Mouse (Mus musculus) monocyte, adult 2 months (primary cell): Measurements from ENCODE around the gene Rpl11.

ENCODE experiments used
- DNase-seq, 2 experiments: peaks; one replicate each; pipeline ENCODE4 v3.0.0; 2022; ENCODE audit warnings: low spot score in 2 of 2, low read depth in 1 of 2

Rpl11 gene

GRCm38 (mm10) chr4:136028689-136029088, 24.5 kb downstream of the Rpl11 start:
- no peak for DNase-seq

DNA sequence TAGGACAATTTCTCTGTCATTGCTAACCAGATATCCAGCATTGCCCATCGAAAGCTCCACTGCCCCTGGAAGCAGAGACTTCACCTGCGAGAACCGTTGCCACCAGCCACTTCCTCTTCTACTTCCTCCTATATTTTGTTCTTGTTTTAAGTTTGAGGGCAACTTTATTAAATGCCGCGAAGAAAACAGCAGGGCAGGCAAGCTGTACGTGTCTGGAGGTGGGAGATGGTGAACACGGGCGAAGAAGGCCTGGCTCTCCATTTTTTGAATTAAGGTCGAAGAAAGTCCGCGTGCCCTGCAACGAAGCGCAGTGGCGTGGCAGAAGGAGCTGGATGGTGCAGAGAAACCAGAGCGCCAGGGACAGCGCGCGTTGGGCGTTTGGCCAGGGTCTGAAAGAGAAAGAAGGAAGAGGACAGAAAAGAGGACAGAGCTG, 25.1 kb downstream of the Rpl11 start:
- no peak for DNase-seq

- no peak for DNase-seq
Observed at GRCm38 (mm10) chr4:136027416-136028131, 25.7 kb downstream of the Rpl11 start.

- DNase-seq: no peak
Observed at GRCm38 (mm10) chr4:136025350-136025749, 27.9 kb downstream of the Rpl11 start.

- no peak for DNase-seq
Observed at GRCm38 (mm10) chr4:136022924-136023323, 30.3 kb downstream of the Rpl11 start.

DNA sequence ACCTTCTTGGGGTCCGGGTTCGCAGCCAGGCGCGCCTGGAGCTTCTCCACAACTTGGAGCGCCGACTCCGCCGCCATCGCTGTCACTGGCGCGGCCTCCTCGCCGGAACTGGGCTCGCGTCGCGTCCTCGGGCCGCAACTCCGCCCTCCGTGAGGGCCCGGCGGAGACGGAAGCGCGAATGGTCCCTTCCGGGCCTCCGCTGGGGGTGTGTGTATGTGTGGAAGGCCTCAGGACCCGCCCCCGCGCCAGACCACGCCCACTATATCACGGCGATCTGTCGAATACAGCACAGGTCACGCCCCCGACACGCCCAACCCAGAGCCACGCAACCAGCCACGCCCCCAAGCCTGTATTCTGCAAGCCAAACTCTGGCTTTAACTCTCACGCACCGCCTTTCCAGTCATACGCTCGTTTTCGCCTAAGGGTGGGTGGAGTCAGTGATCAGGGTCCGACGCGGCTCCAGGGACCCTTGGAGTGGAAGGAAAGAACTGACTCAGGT, 31.6 kb downstream of the Rpl11 start, which contains the start of gene Eloa:
TSS of gene Eloa (minus strand) at position 215 of the 499 bp plus-strand sequence.
- peak; percentile 99 to 100 for DNase-seq

- DNase-seq: peak in 1 of 2 experiments; percentile 34
Observed at GRCm38 (mm10) chr4:136020743-136021548, 32.3 kb downstream of the Rpl11 start.

DNA sequence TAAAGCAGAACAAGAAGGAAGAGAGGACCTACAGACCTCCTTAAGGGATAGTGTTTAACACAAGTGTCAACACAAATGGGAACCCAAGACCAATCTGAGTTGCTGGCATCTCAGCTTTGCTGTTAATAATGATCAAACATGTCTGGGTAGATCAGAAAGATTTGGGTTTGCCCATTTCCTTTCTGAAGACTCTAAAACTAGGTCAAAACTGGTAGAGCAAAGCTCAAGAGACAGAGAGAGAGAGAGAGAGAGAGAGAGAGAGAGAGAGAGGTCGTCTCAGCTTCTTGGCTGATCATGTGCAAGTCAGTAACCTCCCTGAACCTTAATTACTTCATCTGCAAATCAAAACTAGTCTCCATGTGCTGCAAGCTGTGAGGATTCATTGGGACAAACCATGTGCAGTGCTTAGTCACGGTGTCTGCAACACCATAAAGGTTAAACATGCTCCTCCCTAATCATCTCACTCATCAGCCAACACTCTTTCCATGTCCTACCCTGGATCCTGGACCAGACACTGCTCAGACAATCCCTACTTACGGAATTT, 37.1 kb downstream of the Rpl11 start:
- DNase-seq: no peak

DNA sequence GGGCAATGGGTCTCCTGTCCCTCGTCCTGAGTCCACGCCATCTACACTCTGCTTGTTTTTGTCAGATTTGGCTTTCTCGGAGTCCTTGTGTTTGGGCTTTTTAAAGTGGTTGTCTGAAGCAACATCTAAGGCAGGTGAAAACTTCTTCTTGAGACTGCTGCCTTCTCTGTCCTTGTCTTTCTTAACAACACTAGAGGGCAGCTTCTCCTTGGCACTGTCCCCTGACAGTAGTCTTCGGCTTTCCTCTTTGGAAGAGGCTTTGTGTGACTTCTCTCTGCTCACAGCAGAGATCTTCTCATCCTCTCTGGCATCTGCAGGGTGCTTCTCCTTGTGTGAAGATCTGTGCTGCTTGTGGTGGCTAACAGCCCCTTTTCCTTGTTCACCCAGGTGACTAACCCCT, 42.6 kb downstream of the Rpl11 start:
- DNase-seq: no peak

DNA sequence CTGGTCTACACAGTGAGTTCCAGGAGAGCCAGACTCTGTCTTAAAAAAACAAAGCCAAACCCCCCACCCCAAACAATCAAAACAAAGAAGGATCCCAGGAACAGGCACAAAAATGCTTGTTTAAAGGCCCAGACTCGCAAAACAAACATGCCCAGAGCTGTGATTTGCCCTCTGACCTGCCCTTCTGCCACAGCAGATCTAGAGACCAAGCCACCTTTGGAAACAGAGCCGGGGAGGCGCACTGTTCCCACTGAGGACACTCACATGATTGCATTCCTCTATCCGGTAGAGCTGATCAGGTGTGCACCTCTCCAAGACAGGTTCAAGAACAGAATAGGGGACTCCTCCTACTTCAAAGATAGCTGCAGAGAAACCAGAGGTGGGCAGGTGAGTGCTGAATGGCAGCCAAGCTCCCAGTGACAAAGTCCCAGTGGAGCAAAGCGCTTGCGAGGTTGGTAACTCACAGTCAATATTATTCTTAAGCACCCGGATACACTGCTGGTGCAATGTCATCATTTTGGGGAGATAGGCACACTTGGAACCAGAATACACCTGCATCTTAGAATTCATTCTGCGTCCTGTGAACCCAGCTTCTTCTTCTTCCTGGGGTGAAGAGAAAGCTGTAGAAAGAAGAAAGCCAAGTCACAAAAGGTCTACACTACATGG, 44.3 kb downstream of the Rpl11 start:
- DNase-seq: no peak

DNA sequence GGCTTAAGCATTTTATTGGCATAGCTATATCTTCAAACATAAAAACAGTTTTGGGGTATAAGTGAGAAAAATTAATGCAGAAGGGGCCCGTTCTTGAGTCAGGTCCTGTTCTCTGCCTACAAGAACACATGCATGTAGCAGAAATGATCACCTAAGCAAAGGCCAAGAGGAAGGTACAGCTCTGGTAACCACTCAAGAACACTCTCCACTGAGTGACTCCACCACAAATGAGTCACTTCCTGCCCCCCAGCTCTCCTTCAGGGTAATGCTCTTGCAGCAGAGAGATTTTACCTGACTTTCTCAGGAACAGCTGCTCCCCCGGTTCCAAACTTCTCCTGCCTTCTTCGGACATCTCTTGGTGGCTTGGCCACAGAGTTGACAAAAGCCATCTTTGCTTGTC, 46.4 kb downstream of the Rpl11 start:
- DNase-seq: no peak

GRCm38 (mm10) chr4:136004921-136005320, 48.3 kb downstream of the Rpl11 start:
- no peak for DNase-seq

GRCm38 (mm10) chr4:136004107-136004675, 49.0 kb downstream of the Rpl11 start:
- no peak for DNase-seq

- no peak for DNase-seq
Observed at GRCm38 (mm10) chr4:135995118-135995517, 58.1 kb downstream of the Rpl11 start.

- DNase-seq: no peak
Observed at GRCm38 (mm10) chr4:135993941-135994340, 59.3 kb downstream of the Rpl11 start.

DNA sequence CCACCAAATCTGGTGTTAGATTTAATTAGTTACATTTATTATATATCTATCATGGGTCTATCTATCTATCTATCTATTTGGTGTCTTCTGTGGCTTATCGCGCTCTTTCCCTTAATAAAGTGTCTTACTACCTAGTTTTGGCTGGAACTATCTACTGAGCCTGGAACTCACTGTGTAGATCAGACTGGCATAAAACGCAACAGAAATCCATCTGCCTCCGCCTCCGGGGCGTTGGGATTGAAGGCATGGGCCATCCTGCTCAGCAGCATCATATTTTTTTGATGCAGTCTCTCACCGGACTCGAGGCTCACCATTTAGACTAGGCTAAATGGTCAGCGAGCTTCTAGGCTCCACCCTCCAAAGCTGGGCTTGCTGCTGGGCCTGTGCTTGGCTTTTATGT, 65.5 kb downstream of the Rpl11 start:
- DNase-seq: no peak

DNA sequence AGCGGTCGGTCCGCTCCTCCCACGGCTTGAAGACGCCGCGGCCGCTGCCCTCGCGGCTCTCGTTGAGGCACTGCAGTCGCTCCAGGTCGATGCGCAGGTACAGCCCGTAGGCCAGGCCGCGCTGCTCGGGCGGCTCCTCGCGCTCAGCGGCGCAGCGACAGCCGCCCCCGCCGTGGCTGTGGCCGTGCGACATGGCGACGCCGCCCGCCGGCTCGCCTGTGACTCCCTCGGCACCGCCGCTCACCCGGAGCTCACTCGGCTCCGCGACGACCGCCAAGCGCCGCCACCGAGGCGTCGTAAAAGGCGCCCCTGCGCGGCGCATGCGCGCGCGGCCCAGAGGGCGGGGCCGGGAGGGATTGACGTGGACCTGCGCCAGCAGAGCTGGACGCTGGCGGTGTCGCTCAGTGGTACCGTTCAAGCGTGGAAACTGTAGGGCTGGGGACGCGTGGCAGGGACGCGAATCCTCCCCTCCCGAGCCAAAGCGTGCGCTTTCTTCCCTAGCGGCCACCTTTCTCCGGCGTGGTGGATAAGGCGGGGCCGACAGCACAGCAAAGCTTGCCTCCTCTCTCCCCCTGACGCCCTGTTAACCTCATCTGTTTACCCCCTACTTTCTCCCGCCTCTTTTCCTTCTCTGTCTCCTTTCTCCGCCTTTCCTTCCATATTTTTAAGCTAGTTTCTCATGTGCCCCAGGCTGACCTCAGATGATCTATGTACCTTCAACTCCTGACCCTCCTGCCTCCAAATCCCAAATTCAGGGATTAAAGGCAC, 66.1 kb downstream of the Rpl11 start, which contains the start of gene Pithd1:
TSS of gene Pithd1 (minus strand) at position 322 of the 768 bp plus-strand sequence.
- DNase-seq: peak; percentile 77 to 90

GRCm38 (mm10) chr4:135986301-135986942, 66.8 kb downstream of the Rpl11 start:
- DNase-seq: no peak

DNA sequence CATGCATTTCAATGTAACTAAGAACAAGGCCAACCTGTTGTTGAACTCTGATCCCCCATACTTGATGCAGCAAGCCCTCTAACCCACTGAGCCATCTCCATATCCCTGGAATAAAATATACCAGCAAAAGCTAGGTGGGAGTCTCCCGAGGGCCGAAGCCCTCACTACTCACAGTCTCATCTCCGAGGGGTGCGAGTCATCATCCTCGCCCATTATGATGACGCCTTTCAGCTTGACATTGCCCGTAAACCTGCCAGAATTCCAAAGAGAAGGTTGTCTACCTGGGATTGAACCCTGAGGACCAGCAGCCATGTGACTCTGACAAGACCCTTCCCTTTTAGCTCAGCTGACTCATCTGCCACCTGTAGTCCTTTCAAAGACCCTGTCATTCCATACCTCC, 67.5 kb downstream of the Rpl11 start:
- DNase-seq: no peak

- no peak for DNase-seq
Observed at GRCm38 (mm10) chr4:135985193-135985592, 68.0 kb downstream of the Rpl11 start.
